Mouse (Mus musculus): ENCODE measurements around the gene Fras1.
A peak's percentile ranks its signal among the peaks of the same experiment; 100 is the strongest.

Gene Fras1

GRCm38 (mm10) chr5:96405139-96405842, 31.5 kb downstream of the Fras1 start:
- DNase-seq, result no peak

DNA sequence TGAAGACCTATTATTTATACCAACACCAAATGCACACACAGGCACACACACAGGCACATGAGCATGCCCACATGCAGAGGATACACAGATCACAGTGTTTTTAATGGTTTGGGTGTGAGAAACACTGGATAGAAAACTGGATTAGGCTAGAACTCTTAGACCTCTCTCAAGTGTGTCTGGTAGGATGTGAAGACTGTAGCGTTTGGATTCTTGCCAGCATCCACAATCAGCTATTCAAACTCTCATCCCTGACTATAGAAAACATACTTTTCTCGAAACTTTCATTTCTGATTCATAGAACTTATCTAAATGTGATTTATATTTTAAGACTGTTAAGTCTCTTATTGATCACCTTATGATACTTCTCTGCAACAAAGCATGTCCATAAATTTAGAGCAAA, 34.5 kb downstream of the Fras1 start:
- no peak for DNase-seq

- DNase-seq, result peak in 1 of 2 experiments; percentile 39
Measured at GRCm38 (mm10) chr5:96412754-96413394, 39.1 kb downstream of the Fras1 start.

GRCm38 (mm10) chr5:96417121-96417520, 43.4 kb downstream of the Fras1 start:
- no peak for DNase-seq

GRCm38 (mm10) chr5:96421550-96421949, 47.8 kb downstream of the Fras1 start:
- no peak for DNase-seq

DNA sequence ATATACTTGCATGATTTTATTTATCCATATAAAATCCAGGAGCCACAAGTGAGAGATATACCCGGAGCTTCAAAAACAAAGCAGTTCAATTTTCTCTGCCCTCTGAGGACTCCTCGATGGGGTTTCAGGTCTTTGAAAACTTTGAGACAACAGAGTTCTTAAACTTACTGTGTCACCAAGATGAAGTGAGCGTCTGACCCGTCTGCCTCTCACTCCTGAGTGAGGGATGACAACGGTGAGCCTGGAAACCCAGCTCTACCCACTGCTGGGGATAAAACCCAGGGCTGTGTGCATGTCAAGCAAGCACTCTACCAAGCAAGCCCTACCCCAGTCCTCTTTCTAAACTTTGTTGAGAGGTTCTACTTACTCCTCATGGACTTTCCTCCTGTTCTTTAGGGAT, 49.0 kb downstream of the Fras1 start:
- DNase-seq, result no peak

DNA sequence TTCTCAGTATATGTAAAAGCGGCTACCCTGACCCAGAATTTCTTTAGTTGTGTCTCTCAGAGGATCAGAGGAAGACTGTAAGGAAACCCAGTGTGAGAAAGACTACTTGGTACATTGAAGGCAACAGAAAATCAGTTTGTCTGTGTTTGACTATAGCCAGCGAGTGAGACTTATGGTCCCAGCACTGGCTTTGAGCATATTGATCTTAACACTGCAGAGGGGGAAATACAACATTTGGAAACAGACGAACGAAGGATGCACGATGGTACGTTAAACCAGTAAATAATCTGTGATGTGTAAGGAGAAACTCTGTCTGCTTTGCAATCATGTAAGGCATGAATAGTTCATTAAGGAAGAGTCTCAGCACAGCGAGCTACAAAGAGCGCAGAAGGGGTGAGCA, 51.6 kb downstream of the Fras1 start:
- no peak for DNase-seq

DNA sequence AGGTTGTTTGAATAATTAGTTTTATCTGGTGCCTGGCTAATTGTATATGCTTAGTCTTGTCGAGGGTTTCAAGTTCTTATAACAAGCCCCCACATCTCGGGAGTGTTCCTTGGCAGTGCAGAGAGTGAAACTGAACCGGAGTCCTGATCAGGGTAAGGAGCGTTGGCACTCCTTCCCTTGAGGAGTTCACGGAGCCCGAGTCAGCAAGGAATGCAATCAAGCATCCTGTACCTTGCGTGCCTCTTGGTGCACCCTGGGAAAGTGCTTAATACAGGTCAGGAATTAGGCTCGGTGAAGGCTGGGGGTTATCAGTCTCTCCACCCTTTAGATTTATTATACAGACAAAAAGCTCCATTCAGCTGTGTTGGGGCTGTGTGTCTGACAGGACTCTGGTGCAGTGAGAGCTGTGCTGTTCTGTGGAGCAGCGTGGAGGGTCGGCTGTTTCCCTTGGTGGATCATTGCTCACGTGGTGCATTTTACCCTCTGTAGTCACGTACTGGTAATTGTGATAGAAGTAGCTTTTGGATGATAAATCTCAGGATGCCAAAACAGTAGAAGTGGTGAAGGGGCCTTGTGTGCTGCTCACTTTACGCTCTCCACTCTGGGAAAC, 55.9 kb downstream of the Fras1 start:
- no peak for DNase-seq

DNA sequence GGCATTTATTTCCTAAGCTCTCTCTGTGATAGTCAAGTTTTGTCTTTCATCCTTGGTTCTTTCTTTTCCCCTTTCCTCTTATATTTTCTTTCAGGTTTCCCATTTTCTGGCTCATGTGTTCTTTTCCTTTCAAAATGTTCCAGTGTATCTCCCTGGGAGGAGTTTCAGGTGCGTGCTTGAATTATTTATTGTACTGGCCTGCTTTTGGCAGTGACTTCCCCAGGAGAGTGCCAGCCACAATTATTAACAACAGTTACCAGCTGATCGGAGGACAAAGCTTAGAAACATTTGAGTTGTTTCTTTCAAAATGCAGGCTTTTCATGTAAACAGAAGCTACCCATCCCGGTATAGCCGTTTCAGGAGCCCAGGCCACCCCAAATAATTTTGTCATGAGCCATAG, 64.1 kb downstream of the Fras1 start:
- no peak for DNase-seq

DNA sequence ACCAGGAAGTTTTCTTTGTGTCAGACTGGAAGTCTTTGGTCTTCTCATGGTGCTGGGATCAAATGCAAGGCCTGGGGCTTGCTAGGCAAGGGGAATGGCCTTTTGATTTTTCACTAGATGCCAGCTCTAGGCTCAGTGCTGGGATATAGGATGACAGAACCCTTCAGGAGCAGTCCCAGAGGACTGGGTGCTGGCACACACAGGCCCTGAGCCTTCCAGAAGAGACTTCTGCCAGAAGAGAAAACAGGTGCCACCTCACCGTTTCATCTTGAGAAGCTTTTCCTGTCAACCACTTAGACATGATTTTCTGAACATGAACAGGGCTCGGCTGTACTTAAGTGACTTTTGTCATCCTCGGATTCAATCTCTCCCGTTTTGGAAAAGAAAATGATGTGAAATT, 66.1 kb downstream of the Fras1 start:
- DNase-seq, result no peak

DNA sequence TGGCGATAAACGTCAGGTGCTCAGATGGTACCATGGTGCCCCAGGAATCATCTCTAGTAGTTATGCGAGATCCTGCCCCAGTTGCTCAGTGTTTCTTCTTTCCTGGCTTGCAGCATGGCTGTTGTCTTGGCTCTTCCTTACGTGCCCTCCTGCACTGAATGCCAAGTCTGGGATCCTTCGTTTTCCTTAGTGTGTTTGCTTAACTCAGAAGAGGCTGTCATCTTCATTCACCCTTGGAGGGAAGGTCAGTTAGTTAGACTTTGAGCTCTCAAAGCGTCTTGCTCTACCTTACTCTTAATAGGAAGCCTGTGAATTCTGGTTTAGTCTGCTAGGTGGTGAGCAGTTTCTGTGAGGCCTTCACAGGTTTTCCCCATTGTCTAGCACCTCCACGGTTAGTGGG, 73.7 kb downstream of the Fras1 start:
- DNase-seq, result peak; percentile 25 to 52

DNA sequence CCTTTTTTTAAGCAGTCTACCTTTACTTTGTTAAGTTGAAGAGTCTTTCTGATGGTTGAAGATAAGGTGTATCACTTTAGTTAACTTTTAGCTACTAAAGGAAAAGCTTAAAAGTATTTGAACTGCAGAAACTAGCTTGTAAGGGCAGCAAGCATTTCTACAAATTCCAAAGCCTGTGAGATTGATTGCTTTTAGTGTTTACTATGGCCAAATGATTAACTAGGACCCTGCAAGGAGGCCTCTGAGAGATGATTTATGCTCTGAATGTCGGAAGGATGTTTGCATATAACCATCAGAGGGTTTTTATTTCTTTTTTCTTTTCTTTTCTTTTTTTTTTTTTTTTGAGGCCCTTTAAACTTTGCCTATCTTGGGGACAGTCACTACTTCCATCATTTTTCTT, 78.3 kb downstream of the Fras1 start:
- no peak for DNase-seq

DNA sequence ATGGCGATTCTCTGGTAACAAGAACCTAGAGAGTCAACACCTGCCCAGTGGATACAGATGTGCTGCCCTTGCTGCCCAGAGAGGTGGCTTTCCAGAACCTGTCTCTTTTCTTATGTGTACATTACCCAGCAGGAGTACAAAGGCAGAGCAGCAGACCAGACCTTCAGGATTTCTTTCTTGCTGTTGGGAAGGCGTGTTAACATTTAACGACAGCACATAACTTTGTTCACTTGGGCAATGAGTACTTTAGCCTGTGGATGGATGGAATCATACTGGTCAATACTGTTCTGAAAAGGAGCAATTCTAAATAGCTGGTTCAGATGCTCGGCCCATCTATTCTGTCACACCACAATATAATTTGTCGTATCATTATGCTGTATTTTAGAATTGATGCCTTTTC, 79.6 kb downstream of the Fras1 start:
- DNase-seq, result no peak

GRCm38 (mm10) chr5:96454422-96454821, 80.7 kb downstream of the Fras1 start:
- DNase-seq, result no peak

DNA sequence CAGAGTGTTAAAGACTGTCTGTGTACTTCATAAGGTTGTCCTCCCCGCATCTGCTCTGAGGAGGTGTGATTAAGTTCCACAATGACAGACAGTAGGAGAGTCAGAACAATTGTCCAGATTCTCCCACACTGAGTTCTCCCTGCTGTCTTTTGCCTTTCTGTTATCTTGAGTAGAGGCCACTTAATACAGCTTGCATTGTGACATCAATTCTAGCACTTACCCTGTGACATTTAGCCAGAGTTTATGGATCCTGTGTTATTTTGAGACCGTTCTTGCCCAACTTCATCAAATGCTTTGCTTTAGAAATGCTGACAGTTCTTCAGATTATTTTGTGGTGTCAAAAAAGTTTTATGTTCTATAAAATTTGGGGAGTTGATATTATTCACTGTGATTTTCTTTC, 81.5 kb downstream of the Fras1 start:
- DNase-seq, result no peak

DNA sequence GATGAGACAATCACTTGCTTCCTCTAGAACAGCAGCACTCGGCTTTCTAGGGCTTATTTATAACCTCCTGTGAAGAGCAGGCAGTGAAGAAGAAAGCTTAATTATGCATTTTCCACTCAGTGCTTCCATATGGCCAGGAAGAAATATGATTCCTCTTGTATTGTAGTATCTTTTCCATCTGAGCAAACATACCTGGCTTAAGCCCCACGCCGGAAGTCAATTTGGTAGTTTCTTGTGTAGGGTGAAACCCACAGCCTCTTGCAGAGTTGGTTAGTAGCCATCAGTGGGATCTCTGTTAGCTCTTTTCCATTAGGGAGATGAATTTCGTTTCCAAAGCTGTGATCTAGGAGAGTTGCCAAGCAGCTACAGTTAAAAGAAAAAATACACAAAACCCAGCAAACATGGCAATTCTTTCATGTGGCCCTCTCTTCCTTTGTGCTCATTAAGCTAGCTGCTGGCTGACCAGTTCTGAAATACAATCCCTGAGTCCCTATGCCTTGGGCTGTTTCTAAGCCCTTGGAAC, 83.7 kb downstream of the Fras1 start:
- DNase-seq, result no peak

- no peak for DNase-seq
Measured at GRCm38 (mm10) chr5:96459605-96460004, 85.8 kb downstream of the Fras1 start.

- DNase-seq, result no peak
Measured at GRCm38 (mm10) chr5:96462197-96462596, 88.4 kb downstream of the Fras1 start.

DNA sequence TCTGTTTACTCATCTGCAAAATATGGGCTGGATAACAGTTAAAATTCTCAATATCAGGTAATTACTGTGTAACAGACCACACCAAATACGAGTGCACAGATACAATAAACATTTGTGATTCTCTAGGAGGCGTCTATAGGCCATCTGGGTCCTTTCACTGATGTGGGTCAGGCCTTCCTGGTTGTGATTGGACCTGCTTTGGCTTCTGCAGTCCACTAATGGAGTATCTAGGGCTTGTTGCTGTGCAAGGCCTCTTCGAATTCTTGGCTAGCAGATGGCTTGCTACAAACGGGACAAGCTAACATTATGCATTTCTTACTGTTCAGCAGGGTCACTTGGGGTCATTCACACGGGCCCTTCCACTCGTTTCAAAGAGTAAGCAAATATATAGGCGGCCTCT, 92.7 kb downstream of the Fras1 start:
- DNase-seq, result no peak

GRCm38 (mm10) chr5:96471995-96472394, 98.2 kb downstream of the Fras1 start:
- DNase-seq, result no peak

DNA sequence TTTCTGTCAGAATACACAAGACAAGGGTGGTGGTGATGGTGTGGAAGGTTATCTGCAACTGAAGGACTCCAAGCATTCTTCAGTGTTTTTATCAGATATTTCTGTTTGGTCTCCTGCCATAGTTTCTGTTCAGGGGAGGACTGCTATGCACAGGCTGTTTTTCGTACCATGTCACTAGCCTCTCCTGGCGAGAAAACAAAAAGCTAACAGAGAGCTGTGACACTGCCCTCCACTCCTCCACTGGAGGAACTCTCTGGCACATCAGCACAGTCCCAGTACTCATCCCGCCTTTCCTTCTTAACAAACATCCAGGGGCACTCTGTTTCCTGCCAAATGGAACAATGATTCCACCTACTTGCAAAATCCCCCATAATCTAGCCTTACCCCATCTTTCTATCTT, 101.7 kb downstream of the Fras1 start:
- DNase-seq, result no peak

GRCm38 (mm10) chr5:96479003-96479402, 105.2 kb downstream of the Fras1 start:
- DNase-seq, result no peak

DNA sequence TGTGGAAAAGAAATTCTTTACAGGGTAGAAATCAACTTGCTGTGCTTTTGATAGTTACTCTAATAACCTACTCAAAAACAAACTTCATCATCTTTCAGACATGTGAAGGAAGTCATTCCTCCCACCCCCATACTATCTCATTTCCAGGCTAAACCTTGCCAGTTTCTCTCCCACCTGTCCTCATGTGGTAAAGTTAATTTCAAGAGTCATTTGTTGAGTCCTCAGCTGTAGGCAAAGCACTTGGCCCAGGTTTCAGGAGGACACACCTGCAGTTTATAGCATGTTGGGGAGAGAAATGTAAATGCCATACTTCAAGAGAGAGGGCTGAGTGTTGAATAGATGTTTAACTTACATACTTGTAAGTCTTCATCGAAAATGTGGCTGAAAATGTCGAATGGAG, 107.4 kb downstream of the Fras1 start:
- no peak for DNase-seq

GRCm38 (mm10) chr5:96482054-96482453, 108.3 kb downstream of the Fras1 start:
- no peak for DNase-seq

All from kidney, postnatal 25 days (tissue).